Mouse (Mus musculus) intestine, postnatal 0 days (tissue): ENCODE measurements around the gene Hoxb5. TPM values are rescaled to one million over a fixed set of nuclear protein-coding genes. Genes with fewer than 3 reads are reported as not detected.

Experiments
- ATAC-seq: fragments of 200-750 bp; cut with Nextera tagmentation; 2 replicates; pipeline ENCODE4 v1.8.0; 2017; ENCODE audit warnings: mild to moderate bottlenecking, moderate TSS enrichment, moderate library complexity
- H3K27ac ChIP-seq: fragments of 300-500 bp; sonication (generic); 2 replicates; pipeline ENCODE4 v1.5.1; 2014; ENCODE audit warnings: mild to moderate bottlenecking, low read depth, low read length, moderate library complexity
- H3K27me3 ChIP-seq: fragments of 300-500 bp; sonication (generic); replicated peaks from 2 replicates; pipeline ENCODE4 v1.6.1; 2014; ENCODE audit warnings: low read length, mixed read lengths; ENCODE audit not compliant: control insufficient read depth, insufficient read depth
- H3K36me3 ChIP-seq: fragments of 300-500 bp; sonication (generic); 2 replicates; pipeline ENCODE4 v1.6.1; 2014; ENCODE audit warnings: mild to moderate bottlenecking, moderate library complexity; ENCODE audit not compliant: control insufficient read depth, insufficient read depth
- H3K4me1 ChIP-seq: fragments of 300-500 bp; sonication (generic); replicated peaks from 2 replicates; pipeline ENCODE4 v1.6.1; 2014; ENCODE audit warnings: antibody characterized with exemption, low read length, mixed read lengths; ENCODE audit not compliant: control insufficient read depth, insufficient read depth
- H3K4me2 ChIP-seq: fragments of 300-500 bp; sonication (generic); replicated peaks from 2 replicates; pipeline ENCODE4 v1.6.1; 2014; ENCODE audit warnings: low read depth, mild to moderate bottlenecking, moderate library complexity
- H3K4me3 ChIP-seq: fragments of 300-500 bp; sonication (generic); 2 replicates; pipeline ENCODE4 v1.5.1; 2014; ENCODE audit warnings: low read depth, low read length
- H3K9ac ChIP-seq: fragments of 300-500 bp; sonication (generic); 2 replicates; pipeline ENCODE4 v1.6.1; 2014; ENCODE audit warnings: mild to moderate bottlenecking, low read depth, low read length
- H3K9me3 ChIP-seq: fragments of 300-500 bp; sonication (generic); 2 replicates; pipeline ENCODE4 v1.6.1; 2016; ENCODE audit warnings: mixed run types; ENCODE audit not compliant: control insufficient read depth
- CTCF ChIP-seq: sonication (generic); IDR thresholded peaks from 2 replicates; pipeline ENCODE4 v1.5.1; 2016; ENCODE audit warnings: low read depth, mild to moderate bottlenecking, control low read depth, antibody characterized with exemption, moderate library complexity
- whole genome bisulfite sequencing: fragments of 180-500 bp; shearing (Covaris S2); extraction: QIAGEN DNeasy Blood & Tissue Kit; methylation state at CpG from one replicate; pipeline ENCODE4 v1.1.7; 2014; 5-methylcytosine and 5-hydroxymethylcytosine counted together
- polyA plus RNA-seq: library from polyadenylated mRNA; unstranded; fragments of >200 nt; fragmentation: Nextera tagmentation; extraction: Ambion mirVana; gene quantifications from 2 replicates; pipeline ENCODE4 v1.2.1, GENCODE M21; 2015

The Hoxb5 gene
- polyA plus RNA-seq, 1 experiment from 2014 or later, result 14.7 TPM

- Histone ChIP-seq H3K27ac (no peak overlapping the region), H3K9ac (no peak overlapping the region), H3K4me2 (no peak overlapping the region), H3K36me3 (no peaks in the 10 kb centered on the region), H3K27me3 (peaks cover 98% of the 10 kb centered on the region), H3K4me1 (no peaks in the 10 kb centered on the region), H3K9me3 (no peaks in the 10 kb centered on the region), H3K4me3 (no peak overlapping the region)
- ATAC-seq, result peak; percentile 17; the same call in 1 of the 2 replicates
- WGBS, result 12% methylated on average over 2 of the region's 2 CpGs
- no peak for TF ChIP-seq CTCF
Observed at GRCm38 (mm10) chr11:96259038-96259437, 44.1 kb upstream of the Hoxb5 start.

- 4% methylated on average over 1 of the region's 1 CpGs for WGBS
- Histone ChIP-seq H3K9me3 (no peaks in the 10 kb centered on the region), H3K27me3 (peaks cover 98% of the 10 kb centered on the region), H3K9ac (no peak overlapping the region), H3K27ac (no peak overlapping the region), H3K4me2 (no peak overlapping the region), H3K36me3 (no peaks in the 10 kb centered on the region), H3K4me1 (no peaks in the 10 kb centered on the region), H3K4me3 (no peak overlapping the region)
- peak; percentile 54; the same call in 1 of the 2 replicates for ATAC-seq
- no peak for TF ChIP-seq CTCF
Observed at GRCm38 (mm10) chr11:96259511-96259910, 43.6 kb upstream of the Hoxb5 start.

GRCm38 (mm10) chr11:96260310-96260970 lies 42.7 kb upstream of the Hoxb5 start:
- Histone ChIP-seq H3K4me2 (no peak overlapping the region), H3K4me3 (0 out of 2 replicates have a peak overlapping the region, but pooled peaks have one; percentile 1), H3K9ac (no peak overlapping the region), H3K27me3 (peaks cover 97% of the 10 kb centered on the region), H3K36me3 (no peaks in the 10 kb centered on the region), H3K9me3 (no peaks in the 10 kb centered on the region), H3K27ac (no peak overlapping the region), H3K4me1 (no peaks in the 10 kb centered on the region)
- TF ChIP-seq CTCF, result no peak
- peak; percentile 34 for ATAC-seq
- 6% methylated on average over 23 of the region's 23 CpGs for WGBS

DNA sequence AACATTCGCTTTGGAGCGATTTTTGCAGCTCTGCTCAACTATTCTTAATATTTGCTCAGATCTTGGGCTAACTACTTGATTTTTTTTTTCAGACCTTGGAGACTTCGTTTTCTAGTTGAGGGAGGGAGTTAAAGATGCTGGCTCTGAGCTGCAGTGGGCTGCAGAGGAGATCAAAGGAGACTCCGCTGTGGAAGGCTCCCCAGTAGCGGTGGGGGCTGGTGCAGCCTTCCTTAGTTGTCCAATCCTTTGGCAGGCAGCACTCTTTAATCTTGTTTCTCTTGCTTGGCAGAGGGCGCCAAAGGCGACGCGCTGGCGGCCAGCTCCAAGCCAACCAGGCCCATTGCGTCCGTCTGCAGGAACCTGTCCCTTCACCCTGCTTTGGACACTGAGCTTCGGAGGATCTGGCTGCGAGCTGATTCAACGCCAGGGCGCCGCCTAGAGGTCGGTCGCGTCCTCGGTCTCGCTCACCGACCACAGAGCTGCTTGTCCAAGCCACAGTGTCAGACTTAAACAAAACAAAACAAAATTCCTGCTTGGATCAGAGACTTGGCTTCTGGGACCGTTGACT lies 41.7 kb upstream of the Hoxb5 start:
- H3K27ac ChIP-seq, result no peak overlapping the region
- peaks cover 97% of the 10 kb centered on the region for H3K27me3 ChIP-seq
- no peak overlapping the region for H3K4me2 ChIP-seq
- H3K36me3 ChIP-seq, result no peaks in the 10 kb centered on the region
- no peak for ATAC-seq
- no peaks in the 10 kb centered on the region for H3K4me1 ChIP-seq
- H3K4me3 ChIP-seq, result no peak overlapping the region
- no peak overlapping the region for H3K9ac ChIP-seq
- WGBS, result 3% methylated on average over 24 of the region's 24 CpGs
- peak; percentile 87 for TF ChIP-seq CTCF
- no peaks in the 10 kb centered on the region for H3K9me3 ChIP-seq

GRCm38 (mm10) chr11:96262262-96262830 lies 40.8 kb upstream of the Hoxb5 start:
- ATAC-seq, result no peak
- Histone ChIP-seq H3K4me1 (no peaks in the 10 kb centered on the region), H3K4me2 (no peak overlapping the region), H3K9ac (no peak overlapping the region), H3K36me3 (no peaks in the 10 kb centered on the region), H3K27ac (no peak overlapping the region), H3K9me3 (no peaks in the 10 kb centered on the region), H3K4me3 (no peak overlapping the region), H3K27me3 (peaks cover 98% of the 10 kb centered on the region)
- 8% methylated on average over 6 of the region's 6 CpGs for WGBS
- no peak for TF ChIP-seq CTCF

- H3K4me3 ChIP-seq, result 0 out of 2 replicates have a peak overlapping the region, but pooled peaks have one; percentile 5
- H3K4me1 ChIP-seq, result no peaks in the 10 kb centered on the region
- ATAC-seq, result no peak
- H3K9ac ChIP-seq, result no peak overlapping the region
- no peak for TF ChIP-seq CTCF
- H3K36me3 ChIP-seq, result no peaks in the 10 kb centered on the region
- peak overlapping the region; percentile 7; the same call in 1 of the 2 replicates for H3K4me2 ChIP-seq
- WGBS, result 2% methylated on average over 33 of the region's 33 CpGs
- H3K9me3 ChIP-seq, result no peaks in the 10 kb centered on the region
- H3K27me3 ChIP-seq, result peaks cover 99% of the 10 kb centered on the region
- H3K27ac ChIP-seq, result no peak overlapping the region
Observed at GRCm38 (mm10) chr11:96263636-96264389, 39.3 kb upstream of the Hoxb5 start.
